Mouse (Mus musculus) liver, embryonic 16.5 days (tissue): ENCODE data around the gene Col7a1. TPM values are rescaled to one million over a fixed set of nuclear protein-coding genes. Genes with fewer than 3 reads are reported as not detected.

Source experiments
- ATAC-seq: fragments of 200-750 bp; cut with Nextera tagmentation; 2 replicates; pipeline ENCODE4 v1.8.0; 2017; ENCODE audit warnings: low read depth, mild to moderate bottlenecking, moderate number of reproducible peaks, moderate library complexity
- H3K27ac ChIP-seq: fragments of 300-500 bp; sonication (generic); 2 replicates; pipeline ENCODE4 v1.5.1; 2014; ENCODE audit warnings: mild to moderate bottlenecking, low read length
- H3K27me3 ChIP-seq: fragments of 300-500 bp; sonication (generic); 2 replicates; pipeline ENCODE4 v1.6.1; 2014; ENCODE audit warnings: low read depth, low read length, mixed read lengths; ENCODE audit not compliant: control insufficient read depth, insufficient read depth
- H3K36me3 ChIP-seq: fragments of 300-500 bp; sonication (generic); 2 replicates; pipeline ENCODE4 v1.6.1; 2014; ENCODE audit warnings: mild to moderate bottlenecking; ENCODE audit not compliant: control insufficient read depth, insufficient read depth
- H3K4me1 ChIP-seq: fragments of 300-500 bp; sonication (generic); 2 replicates; pipeline ENCODE4 v1.6.1; 2014; ENCODE audit warnings: low read depth, low read length, mixed read lengths; ENCODE audit not compliant: control insufficient read depth
- H3K4me2 ChIP-seq: fragments of 300-500 bp; sonication (generic); 2 replicates; pipeline ENCODE4 v1.6.1; 2014; ENCODE audit warnings: low read depth, low read length, mixed read lengths
- H3K4me3 ChIP-seq: fragments of 300-500 bp; sonication (generic); 2 replicates; pipeline ENCODE4 v1.5.1; 2014; ENCODE audit warnings: low read depth, mild to moderate bottlenecking, low read length
- H3K9ac ChIP-seq: fragments of 300-500 bp; sonication (generic); 2 replicates; pipeline ENCODE4 v1.6.1; 2014; ENCODE audit warnings: low read depth, low read length
- H3K9me3 ChIP-seq: fragments of 300-500 bp; sonication (generic); replicated peaks from 2 replicates; pipeline ENCODE4 v1.6.1; 2016; ENCODE audit warnings: low read length; ENCODE audit not compliant: control insufficient read depth
- WGBS: fragments of 180-500 bp; shearing (Covaris S2); extraction: QIAGEN DNeasy Blood & Tissue Kit; methylation state at CpG from one replicate; pipeline ENCODE4 v1.1.7; 2014; ENCODE audit not compliant: insufficient replicate concordance; 5-methylcytosine and 5-hydroxymethylcytosine counted together
- polyA plus RNA-seq: library from polyadenylated mRNA; unstranded; fragments of >200 nt; fragmentation: Nextera tagmentation; extraction: Ambion mirVana; gene quantifications from 2 replicates; pipeline ENCODE4 v1.2.1, GENCODE M21; 2015

Col7a1 gene
- polyA plus RNA-seq, 1 experiment from 2014 or later, result 0.19 TPM

DNA sequence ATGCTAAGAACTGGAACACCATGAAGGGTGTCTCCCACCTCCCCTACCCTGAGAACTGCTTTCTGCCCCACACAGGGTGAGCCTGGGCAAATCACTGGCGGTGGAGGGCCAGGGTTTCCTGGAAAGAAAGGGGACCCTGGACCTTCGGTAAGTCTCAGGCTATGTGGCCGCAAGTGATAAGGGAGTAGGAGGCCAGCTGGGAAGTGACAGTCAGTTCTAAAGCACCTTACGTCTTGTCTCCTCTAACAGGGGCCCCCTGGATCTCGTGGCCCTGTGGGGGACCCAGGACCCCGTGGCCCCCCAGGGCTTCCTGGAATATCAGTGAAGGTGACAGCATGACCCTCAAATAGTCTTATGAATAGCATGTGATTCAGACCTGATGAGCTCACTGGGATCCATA is 11.0 kb downstream of the Col7a1 start:
- no peak for ATAC-seq
- WGBS, result 36% methylated on average over 6 of the region's 6 CpGs

GRCm38 (mm10) chr9:108970623-108971022 is 17.2 kb downstream of the Col7a1 start:
- Histone ChIP-seq H3K4me3 (no peak overlapping the region), H3K36me3 (no peaks in the 10 kb centered on the region), H3K4me2 (no peak overlapping the region), H3K27ac (no peak overlapping the region), H3K4me1 (no peaks in the 10 kb centered on the region), H3K9ac (no peak overlapping the region), H3K27me3 (no peaks in the 10 kb centered on the region), H3K9me3 (no peaks in the 10 kb centered on the region)
- 54% methylated on average over 8 of the region's 8 CpGs for WGBS
- no peak for ATAC-seq

More for the DNA sequence above, 11.0 kb downstream of the Col7a1 start:
- Histone ChIP-seq H3K36me3 (no peaks in the 10 kb centered on the region), H3K4me3 (no peak overlapping the region), H3K9ac (no peak overlapping the region), H3K27ac (no peak overlapping the region), H3K4me2 (no peak overlapping the region), H3K27me3 (no peaks in the 10 kb centered on the region), H3K9me3 (no peaks in the 10 kb centered on the region), H3K4me1 (no peaks in the 10 kb centered on the region)

DNA sequence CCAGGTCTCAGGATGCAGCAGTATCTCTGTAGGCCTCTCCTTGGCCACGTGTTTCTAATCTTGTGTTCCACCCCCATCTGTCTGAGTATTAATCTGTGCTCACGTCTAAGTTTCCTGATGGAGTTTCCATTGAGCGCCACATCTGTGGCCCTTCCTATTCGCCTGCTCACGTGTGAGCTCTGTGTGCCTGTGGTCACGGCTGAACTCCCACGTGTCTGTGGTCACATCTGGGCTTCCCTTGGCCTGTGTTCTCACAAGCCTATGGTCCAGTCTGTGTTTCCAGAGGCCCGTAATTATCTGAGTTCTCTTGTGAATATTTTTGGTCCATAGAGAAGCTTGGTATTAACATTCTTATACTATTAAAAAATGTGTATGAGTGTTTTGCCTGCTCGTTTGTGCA is 23.1 kb downstream of the Col7a1 start:
- H3K9me3 ChIP-seq, result no peaks in the 10 kb centered on the region
- 54% methylated on average over 9 of the region's 9 CpGs for WGBS
- no peak for ATAC-seq
- no peaks in the 10 kb centered on the region for H3K27me3 ChIP-seq
- H3K27ac ChIP-seq, result no peak overlapping the region
- H3K4me3 ChIP-seq, result no peak overlapping the region
- H3K36me3 ChIP-seq, result no peaks in the 10 kb centered on the region
- H3K9ac ChIP-seq, result no peak overlapping the region
- H3K4me1 ChIP-seq, result no peaks in the 10 kb centered on the region
- no peak overlapping the region for H3K4me2 ChIP-seq

- Histone ChIP-seq H3K9ac (no peak overlapping the region), H3K9me3 (no peaks in the 10 kb centered on the region), H3K36me3 (no peaks in the 10 kb centered on the region), H3K27me3 (no peaks in the 10 kb centered on the region), H3K4me1 (peaks cover 2% of the 10 kb centered on the region), H3K27ac (no peak overlapping the region), H3K4me2 (no peak overlapping the region), H3K4me3 (no peak overlapping the region)
- no peak for ATAC-seq
- 49% methylated on average over 7 of the region's 7 CpGs for WGBS
Observed at GRCm38 (mm10) chr9:108977966-108978365, 24.6 kb downstream of the Col7a1 start.

DNA sequence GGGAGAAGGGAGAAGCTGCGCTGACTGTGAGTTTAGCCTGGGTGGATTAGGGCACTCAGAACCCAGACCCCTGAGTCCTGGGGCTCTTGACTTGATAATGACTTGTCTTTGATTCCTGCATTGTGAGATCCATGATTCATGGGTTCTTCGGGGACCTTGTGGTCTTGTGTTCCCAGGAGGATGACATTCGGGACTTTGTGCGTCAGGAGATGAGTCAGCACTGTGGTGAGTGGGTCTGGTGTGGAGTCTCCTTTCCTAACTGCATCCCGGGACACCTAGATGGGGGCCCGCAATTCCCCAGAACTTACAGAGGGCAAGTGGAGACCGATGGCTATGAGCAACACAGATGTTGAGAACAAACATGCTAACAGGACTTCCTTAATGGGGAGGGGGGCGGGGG is 29.1 kb downstream of the Col7a1 start:
- no peak overlapping the region for H3K4me3 ChIP-seq
- H3K4me2 ChIP-seq, result no peak overlapping the region
- H3K4me1 ChIP-seq, result peaks cover 8% of the 10 kb centered on the region
- WGBS, result 56% methylated on average over 8 of the region's 8 CpGs
- no peaks in the 10 kb centered on the region for H3K36me3 ChIP-seq
- no peaks in the 10 kb centered on the region for H3K9me3 ChIP-seq
- no peak overlapping the region for H3K9ac ChIP-seq
- no peaks in the 10 kb centered on the region for H3K27me3 ChIP-seq
- ATAC-seq, result no peak
- no peak overlapping the region for H3K27ac ChIP-seq

DNA sequence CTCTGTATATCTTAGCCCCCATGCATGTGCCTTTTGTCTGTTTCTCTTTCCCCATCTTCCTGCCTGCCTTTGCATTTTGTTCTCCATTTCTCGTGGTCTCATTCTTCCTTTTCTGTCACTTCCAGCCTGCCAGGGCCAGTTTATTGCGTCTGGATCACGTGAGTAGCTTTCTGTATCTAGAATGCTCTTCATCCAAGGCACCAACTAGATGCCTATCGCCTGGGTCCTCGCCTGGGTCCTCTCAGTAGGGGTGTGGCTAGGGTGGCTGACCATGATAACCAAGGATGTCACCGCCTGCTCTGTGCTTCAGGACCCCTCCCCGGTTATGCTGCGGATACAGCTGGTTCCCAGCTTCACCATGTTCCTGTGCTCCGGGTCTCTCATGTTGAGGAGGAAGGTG is 29.8 kb downstream of the Col7a1 start:
- peaks cover 14% of the 10 kb centered on the region for H3K4me1 ChIP-seq
- H3K27ac ChIP-seq, result no peak overlapping the region
- no peaks in the 10 kb centered on the region for H3K9me3 ChIP-seq
- no peaks in the 10 kb centered on the region for H3K27me3 ChIP-seq
- no peak overlapping the region for H3K4me2 ChIP-seq
- H3K36me3 ChIP-seq, result no peaks in the 10 kb centered on the region
- WGBS, result 25% methylated on average over 9 of the region's 9 CpGs
- no peak overlapping the region for H3K9ac ChIP-seq
- ATAC-seq, result peak; percentile 78
- no peak overlapping the region for H3K4me3 ChIP-seq

DNA sequence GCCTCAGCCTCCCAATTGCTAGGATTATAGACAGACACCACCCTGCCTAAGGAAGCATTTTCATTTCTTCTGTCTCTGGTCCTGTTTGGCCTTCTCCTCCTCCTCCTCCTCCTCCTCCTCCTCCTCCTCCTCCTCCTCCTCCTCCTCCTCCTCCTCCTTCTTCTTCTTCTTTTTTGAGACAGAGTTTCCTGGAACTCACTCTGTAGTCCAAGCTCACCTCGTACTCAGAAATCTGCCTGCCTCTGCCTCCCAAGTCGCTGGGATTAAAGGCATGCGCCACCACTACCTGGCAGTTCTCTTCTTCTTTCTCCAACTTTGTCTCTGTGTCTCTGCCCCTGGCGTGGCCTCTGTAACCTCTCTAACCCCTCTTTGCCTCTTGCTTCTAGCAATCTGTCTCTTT is 32.3 kb downstream of the Col7a1 start, which contains the start of gene Ucn2:
Gene Ucn2 (plus strand): TSS at position 301 of the 400 bp plus-strand sequence.
- Histone ChIP-seq H3K27ac (no peak within 1 kb of the TSS), H3K9ac (no peak within 1 kb of the TSS), H3K4me3 (no peak within 1 kb of the TSS), H3K9me3 (no peaks in the 10 kb centered on the region), H3K36me3 (no peaks in the 10 kb centered on the region), H3K27me3 (no peaks in the 10 kb centered on the region), H3K4me1 (peaks cover 14% of the 10 kb centered on the region), H3K4me2 (no peak within 1 kb of the TSS)
- no peak for ATAC-seq
- 66% methylated on average over 4 of the region's 4 CpGs for WGBS

- Histone ChIP-seq H3K9ac (no peak overlapping the region), H3K36me3 (no peaks in the 10 kb centered on the region), H3K27ac (no peak overlapping the region), H3K4me1 (peaks cover 29% of the 10 kb centered on the region), H3K9me3 (no peaks in the 10 kb centered on the region), H3K4me3 (no peak overlapping the region), H3K27me3 (no peaks in the 10 kb centered on the region), H3K4me2 (no peak overlapping the region)
- WGBS, result 18% methylated on average over 15 of the region's 15 CpGs
- ATAC-seq, result no peak
Observed at GRCm38 (mm10) chr9:108987704-108988350, 34.4 kb downstream of the Col7a1 start.

GRCm38 (mm10) chr9:108989802-108990461 is 36.5 kb downstream of the Col7a1 start:
- H3K27me3 ChIP-seq, result no peaks in the 10 kb centered on the region
- no peak overlapping the region for H3K27ac ChIP-seq
- H3K9me3 ChIP-seq, result no peaks in the 10 kb centered on the region
- ATAC-seq, result no peak
- peaks cover 22% of the 10 kb centered on the region for H3K4me1 ChIP-seq
- H3K4me2 ChIP-seq, result no peak overlapping the region
- H3K9ac ChIP-seq, result no peak overlapping the region
- WGBS, result 57% methylated on average over 4 of the region's 4 CpGs
- H3K36me3 ChIP-seq, result no peaks in the 10 kb centered on the region
- H3K4me3 ChIP-seq, result no peak overlapping the region
